Mouse (Mus musculus) heart, embryonic 15.5 days (tissue): ENCODE measurements around the gene Hpse2. TPM values are rescaled to one million over a fixed set of nuclear protein-coding genes. Genes with fewer than 3 reads are reported as not detected.

Experiments
- ATAC-seq: fragments of 200-750 bp; cut with Nextera tagmentation; replicated peaks from 2 replicates; pipeline ENCODE4 v1.8.0; 2017; ENCODE audit warnings: low read depth, moderate TSS enrichment; ENCODE audit not compliant: insufficient number of reproducible peaks, insufficient read depth, low FRiP score
- H3K27ac ChIP-seq: fragments of 300-500 bp; sonication (generic); 2 replicates; pipeline ENCODE4 v1.5.1; 2015; ENCODE audit warnings: mild to moderate bottlenecking, inconsistent platforms
- H3K27me3 ChIP-seq: fragments of 300-500 bp; sonication (generic); 2 replicates; pipeline ENCODE4 v1.6.1; 2015; ENCODE audit warnings: inconsistent platforms
- H3K36me3 ChIP-seq: fragments of 300-500 bp; sonication (generic); 2 replicates; pipeline ENCODE4 v1.6.1; 2015; ENCODE audit warnings: mild to moderate bottlenecking, inconsistent platforms
- H3K4me1 ChIP-seq: fragments of 300-500 bp; sonication (generic); replicated peaks from 2 replicates; pipeline ENCODE4 v1.6.1; 2015; ENCODE audit warnings: inconsistent platforms
- H3K4me2 ChIP-seq: fragments of 300-500 bp; sonication (generic); 2 replicates; pipeline ENCODE4 v1.6.1; 2015; ENCODE audit warnings: inconsistent platforms, mild to moderate bottlenecking, moderate library complexity
- H3K4me3 ChIP-seq: fragments of 300-500 bp; sonication (generic); 2 replicates; pipeline ENCODE4 v1.5.1; 2015; ENCODE audit warnings: mild to moderate bottlenecking, inconsistent platforms
- H3K9ac ChIP-seq: fragments of 300-500 bp; sonication (generic); 2 replicates; pipeline ENCODE4 v1.6.1; 2015; ENCODE audit warnings: mild to moderate bottlenecking, inconsistent platforms
- H3K9me3 ChIP-seq: fragments of 300-500 bp; sonication (generic); replicated peaks from 2 replicates; pipeline ENCODE4 v1.6.1; 2016; ENCODE audit warnings: inconsistent platforms
- WGBS: fragments of 180-500 bp; shearing (Covaris S2); methylation state at CpG from one replicate; pipeline ENCODE4 v1.1.7; 2015; ENCODE audit warnings: mixed read lengths; 5-methylcytosine and 5-hydroxymethylcytosine counted together
- polyA plus RNA-seq: library from polyadenylated mRNA; unstranded; fragments of >200 nt; fragmentation: Nextera tagmentation; extraction: Ambion mirVana; gene quantifications from 2 replicates; pipeline ENCODE4 v1.2.1, GENCODE M21; 2015

Gene Hpse2
- polyA plus RNA-seq, 1 experiment from 2014 or later, result 0.66 TPM

DNA sequence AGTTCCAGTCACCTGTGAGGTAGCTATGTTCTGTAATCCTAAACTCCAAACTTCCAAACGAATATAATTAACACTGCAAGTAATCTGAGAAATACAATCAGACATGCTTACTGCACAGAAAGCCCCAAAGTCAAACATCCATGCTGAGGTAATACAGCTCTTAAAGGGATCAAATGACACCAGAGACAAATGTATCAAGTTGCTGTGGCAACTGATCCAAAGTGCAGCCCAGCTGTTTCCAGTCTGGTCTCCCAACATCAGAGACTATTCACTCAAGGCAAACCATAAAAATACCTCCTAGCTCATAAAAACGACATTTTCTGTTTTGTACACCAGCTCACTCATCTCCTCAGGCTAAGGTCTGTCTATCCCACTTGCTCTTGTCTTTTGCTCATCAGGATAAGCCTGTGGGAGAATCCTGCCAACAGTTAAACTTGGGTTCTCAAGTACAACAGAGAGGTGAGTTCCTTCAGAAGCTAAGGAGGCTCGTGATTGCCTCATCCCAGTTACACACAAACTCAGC is 440.0 kb downstream of the Hpse2 start:
- no peak overlapping the region for H3K9ac ChIP-seq
- no peaks in the 10 kb centered on the region for H3K27me3 ChIP-seq
- no peak overlapping the region for H3K27ac ChIP-seq
- no peak for ATAC-seq
- no peaks in the 10 kb centered on the region for H3K4me1 ChIP-seq
- H3K36me3 ChIP-seq, result no peaks in the 10 kb centered on the region
- WGBS, result 40% methylated on average over 3 of the region's 3 CpGs
- no peak overlapping the region for H3K4me3 ChIP-seq
- H3K4me2 ChIP-seq, result no peak overlapping the region
- no peaks in the 10 kb centered on the region for H3K9me3 ChIP-seq

- Histone ChIP-seq H3K9ac (no peak overlapping the region), H3K27me3 (no peaks in the 10 kb centered on the region), H3K4me2 (no peak overlapping the region), H3K9me3 (0 out of 2 replicates have a peak, but pooled peaks cover 2% of the 10 kb centered on the region), H3K4me3 (no peak overlapping the region), H3K27ac (no peak overlapping the region), H3K36me3 (no peaks in the 10 kb centered on the region), H3K4me1 (no peaks in the 10 kb centered on the region; the same call in 1 of the 2 replicates)
- no peak for ATAC-seq
- WGBS, result 73% methylated on average over 1 of the region's 1 CpGs
Measured at GRCm38 (mm10) chr19:42937544-42937943, 450.6 kb downstream of the Hpse2 start.

GRCm38 (mm10) chr19:42936661-42937193 is 451.4 kb downstream of the Hpse2 start:
- no peak overlapping the region for H3K4me2 ChIP-seq
- no peaks in the 10 kb centered on the region for H3K9me3 ChIP-seq
- WGBS, result 17% methylated on average over 9 of the region's 9 CpGs
- no peak overlapping the region for H3K9ac ChIP-seq
- no peaks in the 10 kb centered on the region; the same call in 1 of the 2 replicates for H3K4me1 ChIP-seq
- no peak overlapping the region; the same call in 1 of the 2 replicates for H3K27ac ChIP-seq
- no peak for ATAC-seq
- H3K4me3 ChIP-seq, result no peak overlapping the region
- H3K36me3 ChIP-seq, result no peaks in the 10 kb centered on the region
- H3K27me3 ChIP-seq, result no peaks in the 10 kb centered on the region

- Histone ChIP-seq H3K4me3 (no peak overlapping the region), H3K4me1 (no peaks in the 10 kb centered on the region), H3K27ac (no peak overlapping the region), H3K4me2 (no peak overlapping the region), H3K9me3 (no peaks in the 10 kb centered on the region), H3K27me3 (no peaks in the 10 kb centered on the region), H3K36me3 (no peaks in the 10 kb centered on the region), H3K9ac (no peak overlapping the region)
- ATAC-seq, result no peak
- WGBS, result 34% methylated on average over 3 of the region's 3 CpGs
Measured at GRCm38 (mm10) chr19:42929702-42930101, 458.5 kb downstream of the Hpse2 start.

- ATAC-seq, result no peak
- no peak overlapping the region for H3K9ac ChIP-seq
- no peak overlapping the region for H3K4me3 ChIP-seq
- WGBS, result 47% methylated on average over 2 of the region's 2 CpGs
- no peaks in the 10 kb centered on the region for H3K4me1 ChIP-seq
- no peaks in the 10 kb centered on the region for H3K27me3 ChIP-seq
- H3K4me2 ChIP-seq, result no peak overlapping the region
- H3K9me3 ChIP-seq, result no peaks in the 10 kb centered on the region
- H3K27ac ChIP-seq, result no peak overlapping the region
- no peaks in the 10 kb centered on the region for H3K36me3 ChIP-seq
Measured at GRCm38 (mm10) chr19:42928271-42928670, 459.9 kb downstream of the Hpse2 start.

DNA sequence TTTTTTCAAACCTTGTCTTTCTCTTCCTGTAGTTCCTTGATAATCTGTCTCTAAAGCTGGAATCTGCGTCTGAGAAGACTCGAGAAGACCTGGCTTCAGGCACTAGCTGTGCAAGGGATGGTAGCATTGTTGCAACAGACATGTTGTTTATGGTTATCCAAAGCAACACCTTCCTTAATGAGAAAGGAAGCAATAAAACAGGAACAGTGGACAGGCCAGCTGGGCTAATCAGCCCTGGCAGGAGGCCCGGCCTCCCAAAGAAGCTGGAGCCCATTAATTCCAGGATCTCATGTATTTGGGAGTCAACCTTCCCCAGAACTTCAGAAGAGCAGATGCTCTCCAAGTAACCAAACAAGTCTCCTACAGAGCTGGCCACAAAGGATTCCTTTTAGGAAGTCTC is 465.5 kb downstream of the Hpse2 start:
- Histone ChIP-seq H3K9me3 (no peaks in the 10 kb centered on the region), H3K4me3 (no peak overlapping the region), H3K27me3 (no peaks in the 10 kb centered on the region), H3K4me1 (no peaks in the 10 kb centered on the region), H3K9ac (no peak overlapping the region), H3K4me2 (no peak overlapping the region), H3K36me3 (no peaks in the 10 kb centered on the region), H3K27ac (no peak overlapping the region)
- 65% methylated on average over 3 of the region's 3 CpGs for WGBS
- ATAC-seq, result no peak

GRCm38 (mm10) chr19:42913703-42914102 is 474.5 kb downstream of the Hpse2 start:
- no peak overlapping the region for H3K27ac ChIP-seq

GRCm38 (mm10) chr19:42909719-42910118 is 478.4 kb downstream of the Hpse2 start:
- Histone ChIP-seq H3K4me3 (no peak overlapping the region), H3K4me2 (no peak overlapping the region), H3K9me3 (no peaks in the 10 kb centered on the region), H3K27ac (no peak overlapping the region), H3K27me3 (no peaks in the 10 kb centered on the region), H3K9ac (no peak overlapping the region), H3K4me1 (0 out of 2 replicates have a peak, but pooled peaks cover 1% of the 10 kb centered on the region), H3K36me3 (no peaks in the 10 kb centered on the region)
- ATAC-seq, result no peak
- 82% methylated on average over 4 of the region's 4 CpGs for WGBS

More at GRCm38 (mm10) chr19:42913703-42914102, 474.5 kb downstream of the Hpse2 start:
- Histone ChIP-seq H3K4me1 (no peaks in the 10 kb centered on the region), H3K9me3 (no peaks in the 10 kb centered on the region), H3K4me3 (no peak overlapping the region), H3K4me2 (no peak overlapping the region), H3K27me3 (no peaks in the 10 kb centered on the region), H3K36me3 (no peaks in the 10 kb centered on the region), H3K9ac (no peak overlapping the region)
- 58% methylated on average over 5 of the region's 5 CpGs for whole genome bisulfite sequencing
- ATAC-seq, result no peak

GRCm38 (mm10) chr19:42908553-42908952 is 479.6 kb downstream of the Hpse2 start:
- H3K4me2 ChIP-seq, result no peak overlapping the region
- no peaks in the 10 kb centered on the region for H3K27me3 ChIP-seq
- H3K27ac ChIP-seq, result no peak overlapping the region
- WGBS, result 76% methylated on average over 6 of the region's 6 CpGs
- H3K4me3 ChIP-seq, result no peak overlapping the region
- H3K9ac ChIP-seq, result no peak overlapping the region
- 0 out of 2 replicates have a peak, but pooled peaks cover 4% of the 10 kb centered on the region for H3K4me1 ChIP-seq
- H3K36me3 ChIP-seq, result no peaks in the 10 kb centered on the region
- ATAC-seq, result no peak
- no peaks in the 10 kb centered on the region for H3K9me3 ChIP-seq

DNA sequence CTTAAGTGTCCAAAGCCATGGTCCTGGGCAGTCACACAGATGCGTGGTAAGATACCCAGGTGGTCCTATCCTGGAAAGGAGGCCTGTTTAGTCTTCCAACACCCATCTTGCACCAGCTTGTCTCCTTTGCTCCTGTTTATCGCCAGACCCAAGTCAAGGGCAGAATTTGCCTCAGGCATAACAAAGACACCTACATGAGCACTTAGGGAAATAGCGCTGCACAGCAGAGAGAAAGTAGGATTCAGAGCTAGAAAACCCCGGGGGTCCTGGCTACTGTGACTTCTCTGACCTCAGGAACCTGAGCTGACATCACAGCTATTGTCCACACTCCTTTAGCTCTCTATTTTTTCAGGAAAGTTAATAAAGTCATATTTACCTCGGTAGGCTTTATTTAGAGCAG is 481.8 kb downstream of the Hpse2 start:
- WGBS, result 66% methylated on average over 5 of the region's 5 CpGs
- H3K4me2 ChIP-seq, result no peak overlapping the region
- no peaks in the 10 kb centered on the region for H3K9me3 ChIP-seq
- 0 out of 2 replicates have a peak, but pooled peaks cover 4% of the 10 kb centered on the region for H3K4me1 ChIP-seq
- ATAC-seq, result no peak
- H3K9ac ChIP-seq, result no peak overlapping the region
- no peaks in the 10 kb centered on the region for H3K27me3 ChIP-seq
- H3K36me3 ChIP-seq, result no peaks in the 10 kb centered on the region
- H3K4me3 ChIP-seq, result no peak overlapping the region
- H3K27ac ChIP-seq, result no peak overlapping the region

- H3K36me3 ChIP-seq, result no peaks in the 10 kb centered on the region
- 0 out of 2 replicates have a peak, but pooled peaks cover 4% of the 10 kb centered on the region for H3K4me1 ChIP-seq
- no peak overlapping the region for H3K27ac ChIP-seq
- H3K9ac ChIP-seq, result no peak overlapping the region
- H3K27me3 ChIP-seq, result no peaks in the 10 kb centered on the region
- H3K4me2 ChIP-seq, result no peak overlapping the region
- ATAC-seq, result no peak
- 36% methylated on average over 7 of the region's 7 CpGs for WGBS
- H3K4me3 ChIP-seq, result no peak overlapping the region
- no peaks in the 10 kb centered on the region for H3K9me3 ChIP-seq
Measured at GRCm38 (mm10) chr19:42904726-42905125, 483.4 kb downstream of the Hpse2 start.

DNA sequence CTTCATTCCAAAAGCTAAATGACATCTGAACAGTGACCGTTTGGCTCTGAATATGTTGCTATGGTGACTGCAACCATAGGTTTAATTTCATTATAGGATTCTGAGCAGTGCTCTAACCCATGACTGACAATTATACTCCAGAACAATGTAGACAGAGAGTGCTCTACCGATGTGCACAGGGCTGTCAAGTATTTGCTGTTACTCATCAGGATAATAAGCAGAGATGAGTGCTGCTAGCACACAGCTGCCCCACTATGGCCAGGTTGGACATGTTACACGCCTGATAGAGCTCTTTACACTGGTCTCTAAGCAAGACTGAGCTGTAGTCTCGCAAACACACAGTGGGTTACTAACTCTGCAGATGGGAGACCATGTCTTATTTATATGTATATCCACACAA is 483.9 kb downstream of the Hpse2 start:
- no peak overlapping the region for H3K27ac ChIP-seq
- no peak for ATAC-seq
- H3K4me1 ChIP-seq, result 0 out of 2 replicates have a peak, but pooled peaks cover 4% of the 10 kb centered on the region
- no peaks in the 10 kb centered on the region for H3K36me3 ChIP-seq
- no peak overlapping the region for H3K4me3 ChIP-seq
- no peaks in the 10 kb centered on the region for H3K9me3 ChIP-seq
- 68% methylated on average over 4 of the region's 4 CpGs for WGBS
- H3K27me3 ChIP-seq, result no peaks in the 10 kb centered on the region
- no peak overlapping the region for H3K4me2 ChIP-seq
- no peak overlapping the region for H3K9ac ChIP-seq
